Mouse (Mus musculus) heart, adult 2 months (tissue): ENCODE results near the gene Ube2o.
"Not testable (repeated sequence)": the region's sequence is repeated elsewhere in the genome, so short reads cannot be mapped to it uniquely, and the experiment has no call there.

ENCODE experiments used
- CTCF ChIP-seq: fragments of 200-600 bp; IDR thresholded peaks from 2 replicates; pipeline ENCODE4 v1.8.1; 2022; ENCODE audit warnings: antibody characterized with exemption, mild to moderate bottlenecking, moderate library complexity
- EP300 ChIP-seq: fragments of 200-500 bp; IDR thresholded peaks from 2 replicates; pipeline ENCODE4 v1.6.1; 2011; ENCODE audit warnings: low read depth, low read length, control low read depth; ENCODE audit not compliant: insufficient read depth
- POLR2A ChIP-seq: fragments of 200-500 bp; IDR thresholded peaks from 2 replicates; pipeline ENCODE4 v1.6.1; 2011; ENCODE audit warnings: mild to moderate bottlenecking, low read depth, low read length, control low read depth; ENCODE audit not compliant: insufficient read depth

- not testable (repeated sequence) for TF ChIP-seq CTCF, POLR2A, EP300
Observed at GRCm38 (mm10) chr11:116492507-116492906, 88.7 kb downstream of the Ube2o start.
